Mouse (Mus musculus) thymus, postnatal 4 days (tissue): ENCODE measurements around the gene Doc2b.

Source experiments
- DNase-seq: peaks from one replicate; pipeline ENCODE4 v3.0.0; 2021

The Doc2b gene

DNA sequence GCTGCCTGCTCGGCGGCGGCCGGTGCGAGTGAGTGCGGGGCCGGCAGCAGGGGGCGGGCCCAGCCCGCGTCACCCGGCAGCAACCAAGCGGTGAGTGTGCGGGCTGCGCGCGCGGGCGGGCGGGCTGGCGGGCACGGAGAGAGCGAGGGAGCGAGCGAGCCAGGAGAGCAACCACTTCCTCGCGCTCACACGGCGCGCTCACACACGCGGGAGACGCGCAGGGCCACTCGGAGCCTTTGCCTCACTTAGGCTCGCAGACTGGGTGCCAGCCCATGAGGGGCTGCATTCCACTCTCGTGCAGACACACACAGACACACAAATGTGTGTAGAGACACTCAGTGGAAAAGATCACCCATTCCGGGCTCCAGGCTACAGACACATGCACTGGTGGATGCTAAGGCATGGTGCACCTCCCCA lies at the start of gene Doc2b:
Gene Doc2b (minus strand): TSS at position 21 of the 417 bp plus-strand sequence.
- peak; percentile 51 for DNase-seq

DNA sequence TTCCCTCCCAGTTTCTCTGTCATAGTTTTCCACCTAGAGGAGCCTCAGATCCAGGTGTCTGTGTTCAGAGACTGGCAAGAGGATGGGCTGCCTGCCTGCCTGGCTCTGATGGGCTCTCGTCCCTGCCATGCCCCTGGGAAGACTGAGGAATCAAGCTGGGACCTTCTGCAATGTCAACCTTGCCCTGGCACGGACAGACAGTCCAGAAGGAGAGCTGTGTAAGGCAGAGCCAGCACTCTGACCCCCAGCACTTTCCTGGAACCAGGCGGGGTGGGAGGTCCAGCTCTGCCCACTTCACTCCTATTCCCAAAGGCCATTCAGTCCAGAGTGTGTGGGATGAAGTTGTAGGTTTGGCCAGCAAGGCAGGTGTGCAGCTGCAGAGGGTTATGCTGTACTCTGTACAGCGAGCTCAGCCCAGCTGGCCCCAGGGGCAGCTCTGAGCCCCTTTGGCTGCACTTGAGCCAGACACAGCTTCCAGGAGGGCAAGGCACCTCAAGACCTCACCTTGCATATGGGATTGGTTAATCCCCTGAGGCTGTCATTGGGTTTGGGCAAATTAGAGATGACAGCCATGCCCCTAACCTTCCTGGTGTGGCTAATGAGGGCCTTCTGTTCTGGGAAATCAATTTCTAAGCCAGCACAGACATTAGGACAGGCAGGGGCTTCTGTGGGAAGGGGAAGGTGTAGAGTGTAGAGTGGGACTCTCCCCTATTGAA lies 47.2 kb upstream of the Doc2b start:
- DNase-seq, result no peak

DNA sequence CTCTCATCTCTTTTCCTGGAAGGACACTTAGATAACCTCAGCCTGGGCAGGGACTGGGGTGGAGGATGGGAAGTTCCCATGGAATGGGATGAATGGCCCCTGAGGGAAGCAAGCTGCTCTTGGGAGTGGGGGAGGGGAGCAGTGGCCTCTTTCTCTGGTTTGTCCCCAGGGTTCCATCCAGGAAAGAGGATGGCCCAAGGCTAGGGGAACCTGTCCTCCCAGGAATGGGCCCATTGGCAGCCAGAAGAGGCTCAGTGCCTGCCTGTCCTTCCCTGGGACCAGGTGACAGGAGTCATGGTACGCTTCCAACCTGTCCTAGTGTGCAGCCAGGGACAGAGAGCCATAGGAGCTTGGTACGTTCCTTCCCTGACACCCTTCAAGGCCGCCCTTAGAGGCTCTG lies 45.7 kb upstream of the Doc2b start:
- no peak for DNase-seq

DNA sequence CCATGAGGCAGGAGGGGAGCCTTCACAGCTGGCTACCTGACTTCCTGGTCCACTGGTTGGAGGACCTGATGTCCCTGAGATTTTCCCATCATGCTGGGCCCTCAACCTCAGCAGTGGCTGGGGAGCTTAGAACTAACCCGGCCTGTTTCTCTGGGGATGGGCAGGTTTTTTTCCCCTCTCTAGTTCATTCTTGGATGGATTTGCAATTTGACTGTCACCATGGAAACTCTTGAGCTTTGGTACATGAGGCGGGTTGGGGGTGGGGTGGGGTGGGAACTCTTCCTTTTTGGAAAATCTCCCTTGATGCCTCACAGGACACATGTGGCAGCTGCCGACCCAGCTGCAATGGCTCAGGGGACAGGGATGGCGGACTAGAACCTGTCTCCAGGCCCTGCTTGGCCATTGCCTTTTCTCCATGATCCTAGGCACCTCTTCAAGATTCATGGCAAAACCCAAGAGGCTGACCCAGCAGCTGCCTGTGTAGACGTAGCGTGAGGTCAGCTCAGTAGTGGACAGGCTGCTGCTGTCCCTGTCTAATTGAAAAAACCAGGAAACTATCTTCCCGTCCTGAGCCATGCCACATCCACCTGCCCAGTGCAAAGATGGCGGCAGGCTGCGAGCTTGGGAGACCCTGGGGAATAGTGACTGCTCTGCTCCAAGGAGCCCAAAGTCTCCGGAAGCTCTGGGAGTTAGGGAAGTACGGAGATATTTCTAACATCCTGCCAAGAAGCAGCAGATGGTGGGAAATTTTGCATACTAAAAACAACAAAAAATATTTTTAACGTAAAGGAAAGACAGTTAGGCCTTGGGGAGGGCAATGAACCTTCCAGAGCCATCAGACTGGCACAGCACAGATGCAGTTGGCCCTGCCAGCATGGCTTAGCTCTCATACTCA lies 43.9 kb upstream of the Doc2b start:
- no peak for DNase-seq

DNA sequence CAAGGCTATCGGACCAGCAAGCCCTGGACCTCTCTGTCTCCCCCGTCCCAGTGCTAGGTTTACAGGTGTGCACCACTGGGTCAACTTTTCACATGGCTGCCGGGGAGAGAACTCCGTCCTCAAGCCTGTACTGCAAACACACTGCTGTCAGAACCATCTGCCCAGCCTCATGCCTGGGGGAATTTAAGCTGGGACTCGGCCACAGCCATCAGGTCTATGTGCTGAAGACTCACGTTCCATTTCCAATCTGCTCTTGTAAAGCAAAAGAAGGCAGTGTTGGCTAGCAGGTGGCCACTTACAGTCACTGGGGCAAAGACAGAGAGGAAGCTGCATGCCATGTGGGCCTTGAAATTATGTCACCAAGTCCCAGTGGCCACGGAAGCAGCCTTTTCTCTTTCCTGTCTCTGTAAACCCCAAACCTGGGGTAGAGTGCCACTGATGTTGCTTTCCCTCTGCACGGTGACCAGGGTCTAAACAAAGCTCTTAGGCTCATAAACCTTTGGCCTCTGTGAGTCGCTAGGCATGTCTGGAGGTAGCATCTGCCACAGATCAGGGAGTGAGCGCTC lies 43.1 kb upstream of the Doc2b start:
- no peak for DNase-seq

DNA sequence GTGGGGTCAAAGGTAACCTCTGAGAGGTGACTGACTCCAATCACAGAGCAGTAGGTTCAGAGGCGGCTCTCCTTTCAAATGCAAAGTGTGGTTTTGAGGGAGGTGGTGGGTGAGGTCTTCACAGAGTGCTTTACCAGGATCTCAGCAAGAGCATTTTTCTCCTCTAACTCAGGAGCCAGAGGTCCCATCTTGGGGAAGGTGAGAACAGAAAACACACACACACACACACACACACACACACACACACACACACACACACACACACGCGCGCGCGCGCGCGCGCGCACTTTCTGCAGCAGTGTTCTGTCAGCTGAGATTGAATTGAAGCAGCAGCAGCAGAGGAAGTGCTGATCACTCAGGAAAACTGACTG lies 40.4 kb upstream of the Doc2b start:
- DNase-seq, result no peak

DNA sequence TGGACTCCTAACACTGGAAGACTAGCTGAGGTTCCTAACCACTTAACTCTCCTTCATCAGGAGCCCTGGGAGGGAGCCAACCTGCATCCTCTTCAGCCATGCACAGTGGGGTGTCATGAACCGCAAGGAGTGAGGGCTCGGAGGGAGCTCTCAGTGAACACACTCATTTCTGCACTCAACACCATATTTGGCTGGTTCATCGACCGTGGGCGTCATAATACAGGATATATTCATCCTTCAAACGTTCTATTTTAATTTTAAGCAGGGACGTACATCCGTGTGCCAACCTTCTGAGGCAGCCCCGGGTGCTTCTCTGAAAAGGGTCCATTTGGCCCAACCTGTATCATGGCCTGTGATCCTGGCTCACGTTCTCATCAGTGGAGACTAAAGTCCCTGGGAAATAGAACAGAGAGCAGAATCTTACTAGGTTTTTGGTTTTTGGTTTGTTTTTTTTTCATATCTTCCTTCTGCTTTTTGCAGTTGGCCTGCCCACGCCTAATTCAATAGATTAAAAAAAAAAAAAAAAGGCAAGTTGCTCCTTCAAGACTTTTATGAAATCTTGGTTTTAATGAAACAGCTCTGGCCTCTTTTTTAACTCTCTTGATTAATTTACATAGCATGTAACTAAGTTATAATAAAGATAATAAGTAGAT lies 39.9 kb upstream of the Doc2b start:
- DNase-seq, result no peak

DNA sequence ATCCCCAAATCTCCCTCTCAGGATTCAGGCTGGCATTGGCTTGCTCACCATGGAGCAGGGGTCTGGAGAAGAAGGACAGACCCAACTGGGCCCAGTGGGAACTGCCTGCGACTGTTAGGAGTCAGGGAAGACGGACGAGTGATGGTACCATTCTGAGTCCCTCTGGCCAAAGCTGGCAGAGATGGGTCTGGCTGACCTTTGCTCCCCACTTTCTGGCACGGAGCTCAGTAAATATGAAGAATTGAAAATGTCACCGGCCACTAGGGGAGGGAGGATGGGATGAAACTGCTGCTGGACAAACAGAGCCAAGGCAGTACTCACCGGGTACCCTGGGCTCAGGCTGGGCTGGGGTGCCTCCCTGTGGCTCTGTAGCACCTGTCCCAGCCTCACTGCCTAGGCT lies 37.2 kb upstream of the Doc2b start:
- no peak for DNase-seq

DNA sequence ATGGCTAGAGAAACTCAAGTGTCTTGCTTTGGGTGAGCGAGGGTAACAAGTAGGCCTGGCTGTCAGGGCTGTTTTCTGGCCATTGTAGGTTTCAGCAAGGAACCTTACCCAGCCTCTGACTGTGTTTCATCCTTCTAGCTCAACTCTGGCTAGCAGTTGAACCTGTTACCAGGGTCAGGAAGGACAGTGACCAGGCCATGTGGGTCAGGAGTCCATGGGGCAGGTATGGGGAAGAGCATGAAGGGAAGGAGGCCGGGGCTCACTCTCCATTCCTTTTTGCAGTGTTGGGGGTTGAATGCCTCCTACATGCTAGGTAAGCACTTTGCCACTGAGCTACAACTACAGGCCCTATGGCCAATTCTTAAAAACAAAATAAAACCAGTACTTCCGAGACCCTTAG lies 34.5 kb upstream of the Doc2b start:
- no peak for DNase-seq

DNA sequence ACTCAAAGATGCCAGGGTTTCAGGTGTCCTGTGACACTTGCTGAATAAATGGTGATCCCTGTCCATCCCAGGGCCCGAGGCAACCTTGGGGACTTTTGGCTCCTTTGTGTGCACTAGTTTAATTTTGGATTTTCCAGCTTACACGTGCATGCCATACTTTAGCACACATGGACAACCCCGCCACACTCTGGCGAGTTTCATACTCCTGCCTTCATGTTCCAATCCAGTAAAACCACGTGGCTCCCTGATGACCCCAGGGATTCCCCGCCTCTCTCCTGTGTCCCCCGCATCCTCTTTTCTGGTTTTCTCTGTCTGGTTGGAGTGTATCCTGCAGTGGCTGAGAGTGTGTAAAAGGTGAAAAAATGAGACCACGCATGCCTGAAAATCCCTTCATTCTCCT lies 31.6 kb upstream of the Doc2b start:
- DNase-seq, result no peak

DNA sequence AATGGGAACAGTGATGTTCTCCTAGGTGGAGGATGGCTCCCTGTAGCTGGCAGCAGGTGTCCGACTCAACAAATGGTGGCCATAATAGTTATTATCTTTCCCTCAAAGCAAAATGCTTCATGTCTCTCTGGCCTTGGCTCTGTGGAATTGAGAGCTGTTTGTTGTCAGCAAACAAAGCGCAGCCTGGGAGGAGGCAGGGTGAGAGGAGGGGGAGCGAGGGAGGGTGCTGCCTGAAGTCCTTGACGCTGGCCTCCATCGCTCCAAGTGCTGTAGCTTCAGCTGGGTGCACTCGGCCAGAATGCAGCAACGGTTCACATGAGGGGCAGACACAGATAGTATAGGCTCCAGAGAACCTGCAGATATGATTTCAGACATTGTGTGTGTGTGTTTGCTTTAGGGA lies 27.7 kb upstream of the Doc2b start:
- DNase-seq, result no peak

DNA sequence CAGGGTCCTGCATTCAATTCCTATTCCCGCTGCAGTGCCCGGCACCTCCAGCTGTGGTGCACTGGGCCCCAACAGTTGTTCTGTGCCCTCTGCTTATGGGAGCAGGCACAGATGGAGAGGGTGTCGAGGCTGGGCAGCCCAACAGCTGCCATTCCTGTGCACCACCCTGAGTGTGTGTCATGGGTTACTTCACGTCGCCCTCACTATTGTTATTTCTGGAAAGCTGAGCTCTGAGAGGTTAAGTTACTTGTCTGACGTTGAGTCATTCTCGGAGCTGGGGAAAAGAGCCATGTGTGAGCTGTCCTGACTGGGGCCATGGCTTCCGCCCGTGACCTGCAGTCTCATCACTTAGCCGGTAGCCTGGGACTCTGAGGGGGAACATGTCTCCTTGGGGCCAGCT lies 17.2 kb upstream of the Doc2b start:
- DNase-seq, result no peak

DNA sequence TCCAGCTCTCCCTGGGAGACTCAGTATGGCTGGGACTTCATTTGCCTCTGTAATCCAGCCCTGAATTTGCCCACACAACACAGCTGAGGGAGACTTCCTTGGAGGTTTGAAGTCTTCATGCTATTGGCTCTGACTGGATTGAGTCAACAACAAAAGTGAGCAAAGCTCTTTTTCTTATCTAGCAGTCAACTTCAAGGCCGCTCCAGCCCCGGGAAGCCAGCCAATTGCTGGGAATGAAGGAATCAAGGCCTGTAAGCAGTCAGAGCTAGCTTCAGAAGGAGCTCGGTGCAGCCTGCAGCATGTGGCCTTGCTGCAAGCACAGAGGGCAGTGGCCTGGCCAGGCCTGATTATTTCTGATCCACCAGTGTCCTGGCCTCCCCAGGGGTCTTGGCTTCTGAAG lies 16.1 kb upstream of the Doc2b start:
- DNase-seq, result no peak

DNA sequence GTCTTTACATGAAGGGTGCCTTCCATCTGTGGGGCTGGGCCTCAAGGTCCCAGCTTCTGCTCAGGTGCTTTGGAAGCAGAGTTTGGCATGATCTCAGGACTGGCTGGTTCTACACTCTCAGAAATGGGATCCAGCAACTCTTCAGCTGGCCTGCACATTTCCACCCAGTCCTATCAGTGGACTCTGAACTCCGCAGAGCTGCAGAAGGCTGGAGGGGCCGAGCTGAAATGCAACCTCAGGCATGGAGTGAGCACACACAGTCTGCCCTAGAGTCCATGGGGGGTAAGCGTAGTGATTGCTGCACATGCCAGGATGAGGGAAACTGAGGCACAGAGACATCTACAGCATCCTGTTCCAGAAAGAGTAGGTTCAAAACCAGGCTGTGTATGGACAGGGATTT lies 14.7 kb upstream of the Doc2b start:
- DNase-seq, result no peak

DNA sequence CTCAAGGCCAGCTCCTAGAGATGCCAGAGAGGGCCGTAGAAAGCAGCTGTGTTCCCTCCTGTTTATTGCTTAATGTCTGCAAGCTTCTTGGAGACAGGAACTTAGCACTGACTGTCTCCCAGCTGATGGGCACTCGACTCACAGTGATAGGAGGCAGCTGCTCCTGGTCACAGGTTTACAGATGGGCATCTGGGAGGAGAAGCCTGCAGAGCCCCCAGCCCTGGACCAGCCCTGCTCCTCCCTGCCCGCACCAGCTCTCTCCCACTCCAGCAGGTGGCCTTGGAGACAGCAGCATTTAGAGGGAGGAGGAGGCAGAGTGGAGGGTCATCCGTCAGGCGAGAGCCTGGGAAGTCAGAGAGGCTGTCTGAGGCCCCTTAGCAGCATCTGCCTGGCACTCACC lies 11.6 kb upstream of the Doc2b start:
- DNase-seq, result no peak

DNA sequence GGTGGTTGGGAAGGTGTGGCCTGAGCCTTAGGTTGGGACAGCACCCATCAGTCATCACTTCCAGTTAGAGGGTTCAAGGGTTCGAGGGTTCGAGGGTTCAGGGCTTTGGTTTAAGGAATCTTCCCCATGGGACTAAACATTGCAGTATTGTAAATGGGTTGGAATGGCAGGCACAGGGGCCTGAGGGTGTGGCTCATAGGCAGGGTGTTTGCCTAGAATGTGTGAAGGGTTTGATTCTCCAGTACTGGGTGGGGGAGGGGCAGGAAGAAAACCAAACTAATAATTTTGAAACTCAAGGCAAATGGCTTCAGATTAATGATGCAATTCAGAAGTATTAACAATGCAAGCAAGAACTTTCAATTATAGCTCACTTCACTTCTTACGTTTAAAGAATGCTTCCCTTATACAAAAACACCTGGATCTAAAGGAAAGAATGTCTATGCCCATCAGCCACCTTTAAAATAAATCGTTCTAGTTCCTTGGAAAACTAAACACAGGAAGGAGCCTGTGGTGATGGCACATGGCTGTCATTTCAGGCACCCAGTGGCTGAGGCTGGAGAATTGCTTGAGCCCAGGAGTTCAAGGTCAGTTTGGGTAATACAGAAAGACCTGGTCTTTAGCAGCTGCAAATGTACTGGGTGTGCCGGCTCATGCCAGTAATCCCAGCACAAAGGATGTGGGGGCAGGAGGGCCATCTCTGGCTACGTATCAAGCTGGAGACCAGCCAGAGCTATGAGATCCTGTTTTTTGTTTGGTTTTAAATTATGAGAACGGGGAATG lies 6.1 kb upstream of the Doc2b start:
- no peak for DNase-seq

DNA sequence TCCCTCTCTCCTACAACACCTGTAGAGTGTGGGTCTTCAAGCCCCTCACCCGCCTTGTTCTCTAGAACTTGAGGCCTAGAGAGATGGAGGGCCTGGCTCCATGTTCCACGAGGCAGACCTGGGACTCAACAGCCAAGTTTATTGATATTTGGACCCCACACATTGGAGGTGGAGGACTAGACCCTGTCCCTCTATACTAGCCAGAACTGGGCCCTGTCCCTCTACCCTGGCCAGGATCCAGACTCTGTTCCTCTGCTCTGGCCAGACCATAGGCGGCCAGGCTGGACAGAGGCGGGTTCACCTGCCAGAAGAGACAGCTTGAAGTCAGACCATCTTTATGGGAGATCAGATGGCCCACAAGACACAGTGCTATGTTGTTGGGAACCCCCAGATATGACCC lies 5.5 kb upstream of the Doc2b start:
- DNase-seq, result no peak

DNA sequence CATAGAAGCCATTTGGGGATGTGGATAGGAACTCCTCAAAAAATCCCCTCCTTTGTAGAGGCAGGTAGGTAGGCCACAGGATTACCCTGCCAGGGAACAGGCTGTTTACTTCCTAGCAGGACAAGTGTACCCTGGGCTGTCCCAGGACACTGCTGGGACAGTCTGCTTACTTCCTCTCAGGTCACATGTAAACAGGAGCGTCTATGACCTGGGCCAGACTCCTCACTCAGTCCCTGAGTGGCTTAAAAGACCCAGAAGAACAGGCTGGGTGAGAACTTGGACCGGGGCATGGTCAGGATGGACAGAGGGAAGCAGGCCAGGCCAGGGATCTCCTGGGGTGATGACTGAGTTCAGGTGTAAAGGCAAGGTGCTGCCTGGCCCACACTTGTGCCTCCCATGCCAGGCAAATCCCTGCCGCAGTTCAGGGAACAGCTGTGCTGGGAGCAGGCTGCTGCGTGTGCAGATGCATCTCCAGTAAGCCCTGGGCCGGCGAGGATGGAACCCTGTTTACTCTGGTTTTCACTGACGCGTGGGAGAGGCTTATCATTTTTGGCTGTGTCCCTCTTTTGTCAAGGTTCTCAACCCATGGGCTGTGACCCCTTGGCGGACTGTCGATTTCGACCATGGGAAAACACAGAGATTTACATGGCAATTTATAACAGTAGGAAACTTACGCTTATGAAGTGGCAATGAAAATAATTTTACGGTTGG lies 842 bp upstream of the Doc2b start:
- no peak for DNase-seq

DNA sequence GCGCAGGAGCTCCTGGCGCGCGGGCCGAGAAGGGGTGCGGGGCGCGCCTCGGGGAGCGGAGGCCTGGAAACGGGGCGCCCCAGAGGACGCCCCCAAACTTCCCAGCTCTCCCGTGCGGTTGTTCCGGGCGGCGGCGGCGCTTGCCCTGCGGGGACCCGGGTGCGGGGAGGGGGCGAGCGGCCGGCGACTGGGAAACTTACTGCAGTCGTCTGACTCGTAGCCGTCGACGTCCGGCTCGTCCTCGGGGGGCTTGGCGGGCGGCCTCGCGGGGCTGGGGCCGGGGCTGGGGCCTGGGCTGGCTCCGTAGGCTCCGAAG lies 570 bp downstream of the Doc2b start:
- DNase-seq, result peak; percentile 30

DNA sequence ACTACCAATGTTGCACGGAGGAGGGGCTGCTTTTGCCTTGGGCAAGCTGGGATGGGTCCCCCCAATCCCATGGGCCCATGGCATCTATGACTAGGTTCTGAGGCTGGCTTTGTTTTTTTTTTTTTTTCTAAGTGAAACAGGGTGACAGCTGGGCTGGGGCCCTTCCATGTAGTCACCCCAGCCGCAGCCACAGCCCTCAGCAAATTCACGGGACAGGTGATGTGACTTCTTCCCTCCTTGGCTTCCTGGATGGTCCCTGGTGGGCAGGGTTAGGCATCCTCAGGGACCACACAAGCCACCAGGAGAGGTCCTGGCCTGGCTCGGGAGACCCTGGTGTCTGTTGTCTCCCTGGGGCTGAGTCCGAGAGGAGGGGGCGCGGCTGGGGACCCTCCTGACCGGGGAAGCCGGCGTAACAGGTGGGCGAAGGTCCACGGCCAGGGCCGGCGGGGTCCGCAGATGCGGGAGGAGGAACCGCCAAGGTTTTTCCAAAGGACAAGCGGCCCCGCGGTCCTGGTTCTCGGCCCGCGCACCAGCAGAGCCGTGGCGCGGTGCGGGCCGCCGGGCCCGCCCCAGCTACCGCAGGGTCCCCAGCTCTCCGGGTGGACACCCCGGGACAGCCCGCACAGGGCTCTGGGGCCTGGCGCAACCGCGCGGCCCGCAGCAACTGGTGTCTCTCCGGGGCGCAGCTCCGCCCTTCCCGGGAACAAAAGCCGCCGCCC lies 1.1 kb downstream of the Doc2b start:
- no peak for DNase-seq

DNA sequence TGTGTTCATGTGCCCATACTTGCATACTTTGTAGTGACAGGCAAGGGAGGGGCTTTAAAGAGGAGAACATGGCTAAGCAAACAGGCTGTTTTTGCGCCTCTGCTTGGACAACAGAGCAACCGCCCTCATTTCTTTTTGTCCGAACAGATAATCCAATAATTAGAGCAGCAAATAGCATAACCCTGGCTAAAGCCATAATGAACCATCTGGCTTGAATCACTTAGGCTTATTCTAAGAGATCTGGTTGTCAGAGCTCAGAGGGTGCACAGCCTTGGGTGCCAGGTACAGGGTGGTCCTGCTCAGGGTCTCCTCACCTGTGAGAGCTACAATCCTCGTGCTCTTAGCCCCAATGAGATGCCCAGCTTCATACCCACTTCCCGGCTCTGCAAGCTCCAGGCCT lies 2.5 kb downstream of the Doc2b start:
- DNase-seq, result no peak

DNA sequence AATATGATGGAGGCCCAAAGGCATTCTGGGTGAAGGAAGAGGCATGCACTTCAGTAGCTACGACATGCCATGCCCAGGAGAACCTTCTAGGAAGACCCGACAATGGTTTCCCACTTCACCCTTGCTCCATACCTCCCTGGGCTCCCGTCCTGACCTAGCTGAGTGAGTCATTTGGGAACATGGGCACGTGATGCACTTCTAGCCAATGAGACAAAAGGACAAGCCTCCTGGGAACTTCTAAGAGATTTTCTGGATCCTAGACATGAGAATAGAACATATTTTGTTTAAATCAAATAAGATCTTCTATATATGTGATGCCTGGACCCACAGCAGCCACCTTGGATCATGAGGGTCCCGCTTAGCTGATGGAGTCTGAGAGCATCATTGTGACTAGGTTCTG lies 3.3 kb downstream of the Doc2b start:
- no peak for DNase-seq
